Mouse (Mus musculus) layer of hippocampus, postnatal 25 days (tissue): Measurements from ENCODE around the gene Sult6b2. TPM values are rescaled to one million over a fixed set of nuclear protein-coding genes. Genes with fewer than 3 reads are reported as not detected.

Experiments
- DNase-seq, 2 experiments: peaks; one replicate each; pipeline ENCODE4 v3.0.0; 2022; ENCODE audit warnings: mixed read lengths in 2 of 2, low spot score in 1 of 2; ENCODE audit errors: extremely low spot score in 1 of 2
- total RNA-seq, 2 experiments: library from RNA; stranded (reverse); gene quantifications; 2 replicates each; pipeline ENCODE4 v1.2.3; 2021

The Sult6b2 gene
- under 1 TPM in 1 of 2 experiments, not detected in 1; 0.15 TPM for total RNA-seq

DNA sequence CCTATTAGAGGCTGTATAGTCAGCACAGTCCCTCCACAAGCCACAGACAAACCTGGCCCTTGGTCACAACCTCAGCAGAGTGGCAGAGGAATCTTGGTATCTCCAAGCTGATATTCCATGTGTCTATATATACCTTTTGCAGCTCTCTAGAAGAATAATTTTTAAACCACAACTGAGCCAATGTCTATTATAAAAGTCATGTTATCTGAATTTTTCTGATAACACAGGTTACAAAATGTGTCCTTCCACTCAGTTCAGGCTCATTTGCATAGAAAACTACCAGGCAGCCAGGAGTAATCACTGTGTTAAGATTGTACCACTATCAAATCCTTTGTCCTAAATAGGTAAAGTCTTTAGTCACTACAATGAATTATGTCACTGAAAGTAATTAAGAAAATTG, at the start of gene Sult6b2:
Gene Sult6b2, minus strand, starts transcription at position 101 of the 400 bp plus-strand sequence.
- DNase-seq, result no peak

DNA sequence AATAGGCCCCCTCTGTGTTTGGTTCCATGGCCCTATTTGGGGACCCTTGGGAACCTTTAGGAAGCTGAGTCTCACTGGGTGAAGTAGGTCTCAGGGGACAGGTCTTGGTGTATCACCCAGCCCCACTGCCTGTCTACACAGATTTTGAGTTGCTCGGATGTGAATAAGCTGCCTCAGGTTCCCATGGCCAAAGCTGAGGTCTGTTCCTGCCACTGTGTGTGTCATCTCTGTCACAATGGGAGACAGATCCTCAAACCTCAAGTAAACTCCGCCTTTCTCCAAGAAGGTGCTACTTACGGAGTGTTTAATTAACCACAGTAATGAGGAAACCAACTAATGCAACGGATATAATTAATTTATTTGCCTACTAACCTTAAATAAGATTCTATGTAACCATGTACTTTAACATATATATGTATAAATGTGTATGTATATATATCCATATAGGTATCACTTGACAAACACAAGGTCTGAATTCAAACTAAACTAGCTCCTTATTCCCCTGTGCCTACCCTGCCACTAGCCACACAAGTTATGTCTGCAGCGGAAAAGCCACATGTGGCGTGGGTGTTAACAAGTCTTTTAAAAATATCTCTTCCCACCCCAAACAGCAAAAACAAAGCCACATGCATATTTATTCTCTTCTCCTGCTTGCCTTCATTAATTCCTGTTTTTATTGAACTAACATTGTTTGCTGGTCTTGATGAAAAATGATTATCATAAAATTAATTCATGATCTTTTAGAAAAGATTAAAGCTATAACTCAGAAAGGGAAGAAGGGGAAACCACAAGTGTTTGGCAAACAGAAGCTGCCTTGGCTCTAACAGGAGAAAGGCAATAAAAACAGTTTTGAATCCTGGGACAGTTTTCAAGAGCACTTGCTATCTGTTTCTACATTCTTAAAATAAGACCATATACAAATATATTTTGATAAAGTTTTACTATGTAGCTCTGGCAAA, 48.4 kb upstream of the Sult6b2 start:
- DNase-seq, result no peak

DNA sequence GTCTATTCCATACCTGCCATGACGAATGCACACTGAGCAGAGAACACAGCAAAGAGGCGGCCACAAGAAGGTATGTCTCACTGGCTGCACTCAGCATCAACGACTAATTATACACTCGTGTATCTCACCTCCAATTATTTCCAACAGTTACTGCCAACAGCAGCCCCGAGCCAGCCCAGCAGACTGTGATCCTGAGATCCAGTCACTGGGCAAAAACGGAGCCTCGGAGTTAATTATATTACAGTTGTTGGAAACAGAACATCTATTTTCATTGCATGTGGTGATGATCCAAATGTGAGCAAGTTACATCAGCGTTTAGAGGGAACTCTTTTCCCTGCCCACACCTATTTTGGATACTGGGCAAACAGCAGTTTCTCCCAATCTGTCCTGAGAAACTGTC, 46.1 kb upstream of the Sult6b2 start:
- no peak for DNase-seq

DNA sequence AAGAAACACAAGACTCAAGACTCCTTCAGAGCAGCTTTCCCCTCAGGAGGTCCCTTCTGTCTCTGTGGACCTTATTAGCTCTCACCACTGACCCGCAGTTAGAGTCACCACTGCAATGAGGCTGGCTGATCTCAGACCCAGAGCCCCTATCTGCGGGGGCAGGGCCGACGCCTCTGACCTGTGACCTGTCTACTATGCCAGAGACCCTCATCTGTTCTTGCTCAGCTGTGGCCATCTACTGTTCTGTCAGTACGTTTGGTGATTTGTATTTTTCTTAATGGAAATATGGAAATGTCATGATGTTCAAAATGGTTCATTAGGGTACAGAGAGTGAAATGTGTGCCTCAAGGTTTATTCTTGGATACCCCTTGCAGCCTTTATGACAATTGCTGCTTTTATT, 45.0 kb upstream of the Sult6b2 start:
- no peak for DNase-seq

DNA sequence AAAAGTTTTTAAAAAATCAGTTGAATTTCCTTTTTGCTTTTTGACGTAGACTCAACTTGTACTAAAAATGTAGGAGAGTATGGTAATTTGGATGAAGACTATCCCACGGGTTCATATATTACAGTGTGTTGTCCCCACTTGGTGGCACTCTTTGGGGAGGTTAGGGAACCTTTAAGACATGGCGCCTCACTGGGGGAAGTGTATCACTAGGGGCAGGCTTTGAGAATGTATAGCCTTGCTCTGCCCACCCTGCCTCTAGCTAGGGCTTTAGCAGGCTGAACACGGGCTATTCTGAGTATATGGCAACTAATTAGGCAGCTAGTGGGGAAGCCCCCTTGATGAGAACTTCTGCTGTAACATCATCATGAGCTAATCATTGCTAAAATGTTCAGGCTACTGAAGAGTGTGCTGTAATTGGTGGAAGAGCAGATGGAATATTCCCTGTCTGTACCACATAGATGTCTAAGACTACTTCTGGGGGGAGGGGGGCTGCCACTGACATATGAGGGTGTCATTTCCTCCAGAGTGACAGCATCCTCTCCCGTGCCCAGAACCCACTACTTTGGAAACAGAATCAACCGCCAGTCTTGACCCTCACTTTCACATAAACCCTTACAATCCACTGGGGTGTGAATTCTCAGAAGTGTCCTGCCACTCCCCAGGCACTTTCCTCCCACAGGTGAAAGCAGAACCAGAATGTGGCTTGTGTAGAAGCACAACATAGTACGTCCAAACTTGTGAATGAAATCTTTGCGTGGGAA, 43.8 kb upstream of the Sult6b2 start:
- no peak for DNase-seq

DNA sequence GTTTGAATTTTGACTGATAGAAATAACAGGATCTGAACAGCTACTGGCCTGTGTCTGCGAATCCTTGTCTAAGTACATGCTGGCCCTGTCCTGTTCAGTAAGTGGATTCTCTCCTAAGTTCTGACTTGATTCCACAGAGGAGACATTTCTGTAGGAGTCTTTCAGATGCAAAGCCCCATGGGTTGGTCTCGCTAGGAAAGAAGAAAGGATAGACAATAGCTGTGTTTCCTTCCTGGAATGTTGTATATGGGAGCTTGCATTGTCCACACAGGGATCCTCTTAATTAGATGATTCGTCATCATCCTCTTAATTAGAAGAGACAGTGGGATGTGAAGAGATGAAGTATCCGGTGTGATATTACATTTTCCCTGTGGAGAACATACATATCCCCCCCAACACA, 42.6 kb upstream of the Sult6b2 start:
- DNase-seq, result no peak

DNA sequence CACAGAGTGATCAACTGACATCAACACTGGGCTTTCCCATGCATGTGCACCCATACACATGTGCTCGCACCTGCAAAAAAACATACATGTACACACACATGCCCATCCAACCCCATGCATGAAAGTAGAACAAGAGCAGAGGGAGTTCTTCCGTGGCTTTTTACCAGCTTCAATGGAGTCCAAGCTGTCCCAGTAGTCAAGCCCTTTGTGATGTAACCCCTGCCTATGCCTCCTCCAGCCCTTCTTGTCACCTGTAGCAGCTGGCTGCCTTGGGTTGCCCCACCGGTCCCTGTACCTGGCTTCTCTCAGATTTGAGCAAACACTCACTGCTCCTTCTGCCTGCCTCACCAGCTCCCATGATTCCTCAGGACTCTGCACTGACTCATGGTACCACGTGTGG, 40.8 kb upstream of the Sult6b2 start:
- DNase-seq, result no peak

DNA sequence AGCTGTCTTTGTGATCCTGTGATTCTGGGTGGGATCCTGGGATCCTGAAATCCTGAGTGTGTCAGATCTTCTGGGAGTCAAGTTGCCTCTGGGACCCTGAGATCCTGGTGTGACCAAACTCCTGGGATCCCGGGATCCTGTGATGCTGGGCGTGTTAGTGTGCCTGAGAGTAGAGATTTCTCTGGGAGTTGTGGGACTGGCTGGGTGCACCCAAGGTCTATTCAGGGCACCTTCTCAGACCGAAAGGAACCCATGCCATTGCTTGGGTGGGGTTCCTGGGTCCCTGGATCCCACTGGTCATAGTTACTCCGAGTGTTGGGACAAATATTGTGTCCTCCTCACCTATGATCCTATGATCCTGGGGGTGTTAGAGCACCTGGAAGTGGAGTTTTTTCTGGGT, 39.8 kb upstream of the Sult6b2 start:
- no peak for DNase-seq

DNA sequence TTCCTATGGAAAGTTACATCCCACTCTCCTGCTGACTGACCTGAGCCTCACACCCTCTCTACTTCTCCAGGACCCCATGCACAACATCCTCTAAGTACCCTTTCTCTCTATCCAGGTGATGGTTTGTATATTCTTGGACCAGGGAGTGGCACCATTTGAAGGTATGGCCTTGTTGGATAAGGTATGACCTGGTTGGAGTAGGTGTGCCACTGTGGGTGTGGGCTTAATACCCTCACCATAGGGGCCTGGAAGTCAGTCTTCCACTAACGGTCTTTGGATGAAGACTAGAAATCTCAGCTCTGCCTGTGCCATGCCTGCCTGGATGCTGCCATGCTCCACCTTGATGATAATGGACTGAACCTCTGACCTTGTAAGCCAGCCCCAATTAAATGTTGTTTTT, 34.2 kb upstream of the Sult6b2 start:
- DNase-seq, result no peak

DNA sequence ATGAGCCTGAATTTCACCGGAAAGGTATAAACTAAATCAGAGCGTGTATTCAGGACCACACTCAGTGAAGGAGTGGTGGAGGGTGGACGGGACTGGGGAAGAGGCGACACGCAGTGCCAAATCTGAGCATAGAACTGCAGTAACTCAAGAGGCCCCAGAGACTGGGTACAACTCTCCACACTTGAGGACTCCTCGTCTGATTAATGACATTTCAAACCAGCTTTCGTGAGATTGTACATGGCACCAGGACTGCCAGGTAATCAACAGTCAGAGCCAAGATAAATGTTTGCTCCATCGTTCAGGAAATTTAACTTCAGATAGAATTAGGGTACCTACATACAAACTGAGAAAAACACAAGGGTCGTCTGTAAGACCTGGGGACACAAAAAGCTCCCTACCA, 33.0 kb upstream of the Sult6b2 start:
- no peak for DNase-seq

DNA sequence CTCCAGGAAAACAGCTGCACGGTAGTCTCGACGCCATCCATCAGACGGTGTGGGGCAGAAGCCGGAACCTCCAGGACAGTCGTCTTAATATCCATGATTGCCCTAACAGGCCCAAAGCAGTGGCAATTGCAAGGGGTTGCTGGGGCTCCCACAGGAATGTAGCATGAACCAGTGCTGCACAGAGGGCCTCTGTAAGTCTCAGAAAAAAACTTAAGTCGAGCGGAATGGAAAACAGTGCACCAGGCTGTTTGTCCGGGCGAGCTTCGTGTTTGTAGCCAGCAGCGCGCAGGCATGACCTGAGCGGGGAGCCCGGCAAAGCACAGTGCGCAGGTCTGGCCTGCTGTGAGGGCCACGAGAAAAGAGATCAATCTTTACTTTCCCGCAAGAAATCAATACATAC, 31.4 kb upstream of the Sult6b2 start:
- DNase-seq, result no peak

DNA sequence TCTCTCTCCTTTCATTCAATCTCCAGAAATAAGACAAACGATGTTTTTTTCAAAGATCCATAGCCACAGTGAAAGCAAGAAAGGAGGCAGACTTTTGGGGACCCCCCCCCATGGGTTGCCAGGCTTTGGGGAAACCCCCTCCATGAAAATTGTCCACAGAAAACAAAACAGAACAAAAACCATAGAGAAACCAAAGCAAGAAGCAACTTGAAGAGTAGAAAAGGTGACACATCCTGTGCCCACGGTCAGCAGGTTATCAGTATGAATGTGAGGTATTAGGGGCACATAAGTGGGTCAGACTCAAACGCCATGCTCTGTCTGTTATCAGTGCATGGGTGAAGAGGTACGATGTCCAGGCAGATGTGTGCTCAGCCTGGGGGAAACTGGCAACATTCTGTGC, 30.6 kb upstream of the Sult6b2 start:
- DNase-seq, result no peak

DNA sequence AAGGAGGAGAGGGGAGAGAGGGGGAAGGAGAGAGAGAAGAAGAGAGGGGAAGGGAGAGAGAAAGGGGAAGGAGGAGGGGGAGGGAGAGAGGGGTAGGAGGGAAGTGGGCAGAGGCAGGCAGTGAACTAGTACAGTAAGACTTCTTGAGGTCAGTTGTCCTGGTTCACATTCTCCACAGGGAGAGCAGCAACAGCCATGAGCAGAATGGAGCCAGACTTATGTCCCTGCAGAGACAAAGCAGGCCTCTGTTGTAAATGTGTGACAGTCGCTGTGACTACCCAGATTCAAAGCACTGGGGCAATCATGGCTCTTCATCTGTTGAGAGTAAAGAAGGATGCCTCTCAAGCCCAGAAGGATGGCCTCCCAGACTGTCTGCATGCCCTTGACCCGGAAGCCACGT, 27.4 kb upstream of the Sult6b2 start:
- no peak for DNase-seq

DNA sequence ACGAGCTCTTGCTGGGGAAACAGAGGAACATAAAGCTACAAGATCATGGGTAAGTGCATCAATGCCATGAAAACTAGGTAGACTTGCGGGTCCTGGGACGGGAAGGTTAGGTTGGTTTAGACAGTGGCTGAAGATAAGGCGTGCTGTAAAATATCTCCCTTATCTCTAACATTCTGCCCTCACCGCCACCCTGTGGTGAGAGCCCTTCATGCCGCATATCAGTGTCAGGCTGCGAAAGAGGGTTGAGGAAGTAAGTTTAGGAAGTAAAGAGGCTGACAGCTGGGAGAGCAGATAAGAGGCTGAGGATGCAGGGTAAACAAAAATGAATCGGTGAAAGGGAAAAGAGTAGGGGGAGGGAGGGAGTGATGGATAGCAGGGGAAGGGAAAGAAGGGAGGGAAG, 26.9 kb upstream of the Sult6b2 start:
- DNase-seq, result no peak

DNA sequence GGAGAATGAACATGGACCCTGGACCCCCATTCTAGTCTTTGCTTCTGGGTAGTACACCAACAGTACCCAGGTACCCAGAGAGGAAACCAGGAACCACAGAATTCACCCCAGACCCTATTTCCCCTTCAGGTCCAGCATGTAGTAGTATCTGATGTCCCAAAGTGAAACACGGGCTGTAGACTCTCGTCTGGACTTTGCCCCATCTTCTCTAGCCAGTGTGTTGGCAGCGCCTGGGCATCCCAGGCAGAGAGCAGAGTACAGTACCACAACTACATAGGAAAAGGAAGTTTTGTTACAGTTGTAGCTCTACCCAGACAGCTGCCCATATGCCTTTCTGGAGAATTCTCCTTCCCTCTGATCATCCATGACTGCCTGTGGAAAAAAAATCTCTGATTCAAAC, 25.9 kb upstream of the Sult6b2 start:
- no peak for DNase-seq

DNA sequence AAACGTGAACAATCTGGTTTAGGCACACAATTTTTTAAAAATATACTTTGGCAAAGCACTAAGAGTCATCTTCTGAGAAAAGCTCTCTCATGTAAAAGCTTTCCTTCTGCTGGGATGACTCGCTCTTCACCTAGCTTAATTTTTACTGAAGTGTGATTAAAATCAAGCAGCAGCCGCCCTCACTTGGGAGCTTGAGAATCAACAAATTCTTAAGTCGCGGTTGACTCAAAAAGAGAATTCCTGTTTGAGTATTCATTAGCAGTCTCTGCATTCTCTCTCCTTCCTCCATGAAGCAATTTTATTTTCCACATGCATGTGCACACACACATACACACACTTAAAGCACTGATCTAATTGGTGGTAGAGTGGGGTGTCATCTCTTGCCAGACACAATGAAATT, 21.1 kb upstream of the Sult6b2 start:
- no peak for DNase-seq

DNA sequence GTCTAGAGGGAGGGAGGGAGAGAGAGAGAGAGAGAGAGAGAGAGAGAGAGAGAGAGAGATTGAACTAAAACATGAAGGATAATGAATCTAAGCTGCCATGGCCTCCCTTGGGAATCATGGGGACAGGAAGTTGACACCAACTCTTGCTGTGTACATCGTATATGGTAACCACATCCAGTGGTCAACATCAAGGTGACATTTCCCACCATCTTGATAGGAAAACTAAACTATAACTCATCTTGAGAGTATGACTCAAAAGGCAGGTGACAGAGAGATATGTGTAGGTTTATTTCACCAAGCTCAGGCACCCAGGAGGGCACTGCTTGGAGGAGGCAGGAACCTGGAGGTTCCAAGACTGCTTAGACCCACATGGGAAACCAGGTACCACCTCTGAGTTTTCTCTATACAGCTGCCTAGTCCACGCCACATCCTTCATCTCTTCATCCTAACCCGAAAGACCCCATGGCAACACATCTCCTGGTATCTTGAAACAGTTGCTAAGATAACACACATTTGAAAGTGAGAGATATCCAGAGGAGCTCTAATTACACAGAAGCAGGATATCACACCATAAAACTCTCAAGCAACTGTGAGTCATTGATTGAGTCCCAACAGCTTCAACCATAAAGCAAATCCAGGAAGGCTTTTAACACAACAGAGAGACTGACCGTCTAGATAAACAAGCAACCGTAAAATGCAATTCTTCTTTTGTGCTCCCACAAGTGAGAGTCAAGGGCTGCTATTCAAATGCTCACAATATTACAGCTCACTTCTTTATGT, 18.9 kb upstream of the Sult6b2 start:
- no peak for DNase-seq

DNA sequence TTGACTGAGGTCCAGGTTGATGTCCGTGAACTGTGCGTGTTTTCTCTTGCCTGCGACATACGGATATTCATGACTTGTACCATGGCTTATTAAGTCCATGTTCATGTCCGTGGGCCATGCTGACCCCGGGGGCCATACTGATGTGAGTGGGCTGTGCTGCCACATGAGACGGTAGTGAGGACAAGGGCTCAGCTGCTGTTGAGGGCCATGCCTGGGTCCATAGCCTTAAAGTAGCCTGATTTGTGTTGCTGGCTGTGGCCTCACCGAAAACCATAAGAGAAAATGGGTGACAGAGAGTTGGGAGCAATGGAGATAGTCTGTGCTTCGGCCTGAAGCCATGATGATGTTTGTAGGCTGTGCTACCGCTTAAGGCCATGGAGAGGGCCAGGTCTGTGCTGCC, 14.0 kb upstream of the Sult6b2 start:
- DNase-seq, result no peak

DNA sequence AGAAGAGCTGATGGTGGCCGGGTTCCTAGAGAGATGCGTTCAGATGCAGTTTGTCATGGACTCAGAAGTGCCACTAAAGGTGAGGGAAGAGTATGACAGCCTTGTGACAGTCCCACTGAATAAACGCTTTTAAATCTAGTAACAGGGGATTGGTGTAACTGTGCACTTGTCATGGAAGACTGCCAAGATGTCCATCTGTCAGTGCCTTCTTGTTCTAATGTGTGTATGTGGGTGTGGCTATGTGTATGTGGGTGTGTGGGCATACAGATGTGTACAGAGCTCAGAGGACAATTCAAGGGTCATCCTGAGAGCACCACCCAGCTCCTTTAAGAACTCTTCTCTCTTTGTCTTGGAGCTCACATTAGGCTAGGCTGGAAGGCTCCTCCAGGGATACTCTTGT, 11.2 kb upstream of the Sult6b2 start:
- DNase-seq, result no peak

DNA sequence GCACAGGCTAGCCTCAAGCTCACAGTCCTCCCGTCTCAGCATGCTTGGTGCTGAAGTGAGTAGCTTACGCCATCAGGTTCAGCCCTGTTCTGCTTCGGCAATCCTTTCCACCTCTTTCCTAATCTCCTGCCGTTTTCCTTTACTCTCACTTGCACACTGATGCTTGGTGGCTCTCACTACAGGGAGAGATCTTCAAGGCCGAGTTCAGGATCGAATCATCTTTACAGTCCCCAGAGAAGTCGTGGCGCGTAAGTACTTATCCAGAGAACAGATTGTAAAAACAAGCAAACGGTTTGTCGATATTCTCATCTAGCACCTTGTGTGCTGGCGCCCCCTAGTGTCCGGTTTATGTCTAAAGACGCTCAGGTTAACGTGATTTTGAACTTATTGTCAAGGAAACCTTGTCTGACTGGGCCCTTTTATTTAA, 10.2 kb upstream of the Sult6b2 start:
- DNase-seq, result peak; percentile 84 to 97

DNA sequence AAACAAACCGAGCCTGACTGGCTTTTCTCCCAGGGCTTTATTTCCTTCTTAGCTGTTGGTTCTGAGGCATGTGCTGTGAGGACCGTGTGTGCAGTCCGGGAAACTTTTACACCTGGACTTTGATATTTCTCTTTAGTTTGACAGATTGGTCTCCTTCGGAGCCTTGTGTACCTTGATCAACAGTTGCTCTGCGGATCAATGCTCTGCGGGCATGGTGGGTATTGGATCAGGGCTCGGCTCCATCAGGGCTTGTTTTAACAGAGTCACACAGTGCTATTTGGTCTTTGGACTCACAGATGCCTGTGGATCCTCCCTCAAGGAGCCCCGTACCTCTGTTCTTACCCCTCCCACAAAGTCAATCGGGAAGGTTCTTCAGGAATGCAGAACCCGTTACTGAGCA, 9.7 kb upstream of the Sult6b2 start:
- DNase-seq, result no peak
